Mouse (Mus musculus): ENCODE data around the gene Cldn6. TPM values are rescaled to one million over a fixed set of nuclear protein-coding genes. Genes with fewer than 3 reads are reported as not detected.
A peak's percentile ranks its signal among the peaks of the same experiment; 100 is the strongest.

The Cldn6 gene
- polyA plus RNA-seq (2012; rRNA removed) = 0.09 TPM in 1 of 2 replicates, not detected in the other

DNA sequence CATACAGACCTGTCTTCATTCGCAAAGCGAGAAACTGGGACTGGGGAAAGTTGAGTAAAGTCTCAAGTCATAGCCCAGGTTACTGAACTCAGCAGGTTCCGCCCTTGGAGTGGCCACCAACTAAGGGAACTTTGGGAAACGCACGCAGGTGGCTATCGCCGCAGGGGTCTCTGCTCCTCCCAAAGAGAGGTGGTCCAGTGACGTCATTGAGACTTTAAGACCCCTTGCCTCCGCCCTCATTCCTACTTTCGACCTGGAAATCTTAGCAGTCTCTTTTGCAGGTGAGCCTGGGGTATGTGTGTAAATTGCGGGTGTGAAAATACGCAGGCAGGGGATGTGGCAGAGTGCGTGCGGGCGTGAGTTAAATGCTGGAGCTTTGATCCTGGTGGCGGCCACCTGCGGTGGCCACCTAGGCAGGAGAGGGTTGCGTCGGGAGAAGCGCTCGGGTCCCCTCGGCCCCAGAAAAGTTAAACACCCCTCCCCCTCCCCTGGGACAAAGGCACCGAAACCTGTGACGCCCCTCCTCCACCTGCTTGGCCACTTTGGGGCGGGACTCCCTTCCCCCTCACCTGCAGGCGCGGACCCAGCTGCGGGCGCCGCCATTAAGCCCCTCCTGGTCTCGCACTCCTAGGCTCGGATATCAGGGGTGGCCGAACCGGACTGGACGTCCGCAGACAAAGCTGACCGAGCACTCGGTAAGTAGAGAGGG is at the start of gene Cldn6:
TSS of gene Cldn6 (plus strand) at position 123 of the 709 bp plus-strand sequence.
- Histone ChIP-seq H3K4me1 (ENCODE audit: control insufficient read depth, insufficient read depth, low read length) (peaks cover 2% of the 10 kb centered on the region), H3K4me3 (ENCODE audit: insufficient read depth, low read length) (no peak within 1 kb of the TSS), H3K27ac (ENCODE audit: insufficient read depth, low read length) (no peak within 1 kb of the TSS)
- no peak for TF ChIP-seq POLR2A (IDR thresholded peaks at IDR 0.05; ENCODE audit: extremely low read depth, insufficient read depth, low read length)
- no peak for TF ChIP-seq CTCF (IDR thresholded peaks at IDR 0.05; ENCODE audit: extremely low read depth, insufficient read depth, low read length)

DNA sequence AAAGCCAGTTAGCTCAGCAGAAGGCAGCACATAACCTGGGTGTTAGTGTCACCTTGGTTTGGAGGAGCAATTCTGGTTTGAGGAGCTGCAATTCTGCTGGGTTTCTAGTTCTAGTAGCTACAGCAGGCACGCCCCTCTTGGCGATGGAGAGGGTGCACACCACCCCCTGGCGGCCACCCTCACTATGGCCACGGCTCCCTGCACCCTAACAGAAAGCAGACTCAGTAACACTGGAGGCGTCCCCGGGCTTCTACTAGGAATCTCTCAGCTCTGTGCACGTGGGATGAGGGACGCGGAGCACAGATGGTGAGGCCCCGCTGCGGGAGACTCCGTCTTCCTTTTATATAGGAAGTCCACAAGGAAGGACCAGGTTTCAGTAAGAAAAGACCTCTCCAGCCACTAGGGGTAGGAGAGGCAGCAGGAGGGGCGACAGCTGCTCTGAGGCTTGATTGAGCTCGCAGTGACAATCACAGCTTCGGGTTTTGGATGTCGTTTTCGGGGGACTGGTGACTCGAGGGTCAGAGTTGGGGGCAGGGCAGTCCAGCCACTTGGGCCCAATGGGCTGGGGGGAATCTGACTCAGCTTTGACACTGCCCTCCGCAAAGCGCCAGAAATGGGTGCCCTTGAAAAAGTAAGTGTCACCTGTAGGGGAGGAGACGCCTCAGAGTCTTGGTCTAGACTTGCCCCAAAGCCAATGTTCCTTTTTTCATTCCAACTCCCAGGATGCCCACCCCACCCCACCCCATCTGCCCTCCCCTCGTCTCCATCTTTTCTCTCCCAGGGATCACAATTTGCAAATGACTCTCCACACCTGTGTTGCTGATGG is 48.6 kb upstream of the Cldn6 start:
- TF ChIP-seq CTCF (IDR thresholded peaks at IDR 0.05; ENCODE audit: extremely low read depth, insufficient read depth, low read length) (peak; percentile 62), POLR2A (IDR thresholded peaks at IDR 0.05; ENCODE audit: extremely low read depth, insufficient read depth, low read length) (no peak)
- Histone ChIP-seq H3K4me1 (ENCODE audit: control insufficient read depth, insufficient read depth, low read length) (no peaks in the 10 kb centered on the region), H3K27ac (ENCODE audit: insufficient read depth, low read length) (no peak overlapping the region), H3K4me3 (ENCODE audit: insufficient read depth, low read length) (no peak overlapping the region)

GRCm38 (mm10) chr17:23631241-23631640 is 47.8 kb upstream of the Cldn6 start:
- Histone ChIP-seq H3K27ac (ENCODE audit: insufficient read depth, low read length) (no peak overlapping the region), H3K4me1 (ENCODE audit: control insufficient read depth, insufficient read depth, low read length) (no peaks in the 10 kb centered on the region), H3K4me3 (ENCODE audit: insufficient read depth, low read length) (no peak overlapping the region)
- TF ChIP-seq POLR2A (IDR thresholded peaks at IDR 0.05; ENCODE audit: extremely low read depth, insufficient read depth, low read length) = no peak
- TF ChIP-seq CTCF (IDR thresholded peaks at IDR 0.05; ENCODE audit: extremely low read depth, insufficient read depth, low read length) = no peak

- Histone ChIP-seq H3K4me3 (ENCODE audit: insufficient read depth, low read length) (peak within 1 kb of the TSS; percentile 22; the same call in 1 of the 2 replicates), H3K27ac (ENCODE audit: insufficient read depth, low read length) (no peak within 1 kb of the TSS), H3K4me1 (ENCODE audit: control insufficient read depth, insufficient read depth, low read length) (no peaks in the 10 kb centered on the region)
- no peak for TF ChIP-seq CTCF (IDR thresholded peaks at IDR 0.05; ENCODE audit: extremely low read depth, insufficient read depth, low read length)
- no peak for TF ChIP-seq POLR2A (IDR thresholded peaks at IDR 0.05; ENCODE audit: extremely low read depth, insufficient read depth, low read length)
Observed at GRCm38 (mm10) chr17:23644613-23645495, 34.2 kb upstream of the Cldn6 start, which contains the start of gene Mmp25. TSS of gene Mmp25 (minus strand) at chr17:23645277.

GRCm38 (mm10) chr17:23645894-23646293 is 33.2 kb upstream of the Cldn6 start:
- Histone ChIP-seq H3K27ac (ENCODE audit: insufficient read depth, low read length) (no peak overlapping the region), H3K4me3 (ENCODE audit: insufficient read depth, low read length) (no peak overlapping the region), H3K4me1 (ENCODE audit: control insufficient read depth, insufficient read depth, low read length) (no peaks in the 10 kb centered on the region)
- no peak for TF ChIP-seq POLR2A (IDR thresholded peaks at IDR 0.05; ENCODE audit: extremely low read depth, insufficient read depth, low read length)
- no peak for TF ChIP-seq CTCF (IDR thresholded peaks at IDR 0.05; ENCODE audit: extremely low read depth, insufficient read depth, low read length)

DNA sequence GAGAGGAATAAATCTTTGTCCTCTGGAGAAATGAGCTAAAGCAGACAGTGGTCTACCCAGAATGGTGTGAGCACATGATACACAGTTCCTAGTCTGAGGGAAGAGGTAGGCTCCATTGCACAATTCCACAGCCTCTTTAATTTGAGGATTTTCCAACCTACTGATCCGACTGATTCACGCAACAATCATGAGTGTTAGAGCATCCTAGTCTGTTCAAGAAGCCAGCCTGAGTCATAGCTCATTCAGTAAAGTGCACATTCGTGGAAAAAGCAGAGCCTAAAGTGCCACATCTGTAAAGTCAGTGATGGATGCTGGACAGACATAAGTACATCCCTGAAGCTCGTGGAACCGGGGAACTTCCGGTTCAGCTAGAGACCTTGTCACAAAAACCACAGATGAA is 27.7 kb upstream of the Cldn6 start:
- Histone ChIP-seq H3K27ac (ENCODE audit: insufficient read depth, low read length) (no peak overlapping the region), H3K4me1 (ENCODE audit: control insufficient read depth, insufficient read depth, low read length) (no peaks in the 10 kb centered on the region), H3K4me3 (ENCODE audit: insufficient read depth, low read length) (no peak overlapping the region)
- TF ChIP-seq CTCF (IDR thresholded peaks at IDR 0.05; ENCODE audit: extremely low read depth, insufficient read depth, low read length) (no peak), POLR2A (IDR thresholded peaks at IDR 0.05; ENCODE audit: extremely low read depth, insufficient read depth, low read length) (no peak)

GRCm38 (mm10) chr17:23653324-23653723 is 25.7 kb upstream of the Cldn6 start:
- H3K4me3 ChIP-seq (ENCODE audit: insufficient read depth, low read length) = no peak overlapping the region
- TF ChIP-seq CTCF (IDR thresholded peaks at IDR 0.05; ENCODE audit: extremely low read depth, insufficient read depth, low read length) = no peak
- TF ChIP-seq POLR2A (IDR thresholded peaks at IDR 0.05; ENCODE audit: extremely low read depth, insufficient read depth, low read length) = no peak
- H3K4me1 ChIP-seq (ENCODE audit: control insufficient read depth, insufficient read depth, low read length) = no peaks in the 10 kb centered on the region
- no peak overlapping the region for H3K27ac ChIP-seq (ENCODE audit: insufficient read depth, low read length)

GRCm38 (mm10) chr17:23654001-23654400 is 25.0 kb upstream of the Cldn6 start:
- Histone ChIP-seq H3K4me1 (ENCODE audit: control insufficient read depth, insufficient read depth, low read length) (no peaks in the 10 kb centered on the region), H3K27ac (ENCODE audit: insufficient read depth, low read length) (no peak overlapping the region)

GRCm38 (mm10) chr17:23654410-23654809 is 24.6 kb upstream of the Cldn6 start:
- Histone ChIP-seq H3K4me1 (ENCODE audit: control insufficient read depth, insufficient read depth, low read length) (no peaks in the 10 kb centered on the region), H3K4me3 (ENCODE audit: insufficient read depth, low read length) (no peak overlapping the region), H3K27ac (ENCODE audit: insufficient read depth, low read length) (no peak overlapping the region)
- TF ChIP-seq POLR2A (IDR thresholded peaks at IDR 0.05; ENCODE audit: extremely low read depth, insufficient read depth, low read length) (no peak), CTCF (IDR thresholded peaks at IDR 0.05; ENCODE audit: extremely low read depth, insufficient read depth, low read length) (no peak)

More at GRCm38 (mm10) chr17:23654001-23654400, 25.0 kb upstream of the Cldn6 start:
- no peak for TF ChIP-seq CTCF (IDR thresholded peaks at IDR 0.05; ENCODE audit: extremely low read depth, insufficient read depth, low read length)
- TF ChIP-seq POLR2A (IDR thresholded peaks at IDR 0.05; ENCODE audit: extremely low read depth, insufficient read depth, low read length) = no peak
- H3K4me3 ChIP-seq (ENCODE audit: insufficient read depth, low read length) = no peak overlapping the region
